Mouse (Mus musculus): Measurements from ENCODE around the gene Birc5.

- TF ChIP-seq CTCF (IDR thresholded peaks at IDR 0.05; ENCODE audit: extremely low read depth, insufficient read length, insufficient replicate concordance, low read depth, low read length) (no peak), POLR2A (IDR thresholded peaks at IDR 0.05; ENCODE audit: low read depth, low read length) (no peak)
Observed at GRCm38 (mm10) chr11:117847593-117848215, 1.3 kb upstream of the Birc5 start.
